Mouse (Mus musculus): ENCODE measurements at regions not wholly inside any gene's neighbourhood (a gene's known extent, or its start where the extent isn't known, plus 50 kb on each side); places are given as distances from the start of the nearest gene placed in this dataset.

- no peak for DNase-seq (ENCODE audit: extremely low read depth, low read depth, low spot score)
- H3K79me2 ChIP-seq (ENCODE audit: control insufficient read depth, insufficient read depth, low read length), result no peaks in the 10 kb centered on the region
- H3K9ac ChIP-seq (ENCODE audit: low read depth, low read length), result no peak overlapping the region
- H3K36me3 ChIP-seq (ENCODE audit: control insufficient read depth, insufficient read depth, low read length), result no peaks in the 10 kb centered on the region
- H3K4me3 ChIP-seq (ENCODE audit: insufficient read depth, low read depth, low read length), result no peak overlapping the region
- H3K27me3 ChIP-seq (ENCODE audit: control insufficient read depth, insufficient read depth, low read length), result no peaks in the 10 kb centered on the region
- 89% methylated on average over 8 of the region's 8 CpGs for WGBS
- no peak overlapping the region for H3K27ac ChIP-seq (replicated peaks; ENCODE audit: insufficient read depth, low read depth, low read length)
- no peak for TF ChIP-seq CTCF (IDR thresholded peaks at IDR 0.05; ENCODE audit: low read depth, low read length)
- TF ChIP-seq POLR2A (IDR thresholded peaks at IDR 0.05; ENCODE audit: extremely low read depth, insufficient read depth, low read length), result no peak
- no peaks in the 10 kb centered on the region for H3K4me1 ChIP-seq (ENCODE audit: control insufficient read depth, insufficient read depth, low read length)
These were observed 340.8 kb upstream of the Hs6st1 start for GRCm38 (mm10) chr1:35727310-35727990.

DNA sequence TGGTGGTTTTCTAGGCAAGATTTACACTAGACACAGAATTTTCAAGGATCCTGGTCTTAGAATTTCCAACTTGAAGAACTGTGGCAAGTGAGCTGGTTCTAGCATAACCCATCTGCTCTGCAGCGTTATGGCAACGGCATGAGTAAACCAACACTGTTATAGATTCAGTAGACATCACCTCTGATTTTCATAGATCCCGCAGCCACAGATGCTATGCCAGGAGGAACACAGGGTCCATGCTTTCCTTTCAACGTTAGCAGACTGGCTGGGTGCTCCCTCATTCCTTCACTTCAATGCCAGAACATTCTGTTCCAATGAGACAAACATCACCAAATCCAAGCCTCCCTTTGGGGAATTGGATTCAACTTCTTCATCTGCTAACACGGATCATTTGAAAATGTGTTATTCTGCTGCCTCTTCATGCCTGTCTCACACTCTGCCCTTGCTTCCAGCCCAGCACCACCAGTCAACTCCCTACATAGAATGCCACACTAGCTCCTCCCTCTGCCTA is 338.4 kb upstream of the Hs6st1 start:
- H3K79me2 ChIP-seq (ENCODE audit: control insufficient read depth, insufficient read depth, low read length), result no peaks in the 10 kb centered on the region
- no peak overlapping the region for H3K27ac ChIP-seq (replicated peaks; ENCODE audit: insufficient read depth, low read depth, low read length)
- H3K36me3 ChIP-seq (ENCODE audit: control insufficient read depth, insufficient read depth, low read length), result no peaks in the 10 kb centered on the region
- H3K4me3 ChIP-seq (ENCODE audit: insufficient read depth, low read depth, low read length), result no peak overlapping the region
- H3K4me1 ChIP-seq (ENCODE audit: control insufficient read depth, insufficient read depth, low read length), result no peaks in the 10 kb centered on the region
- TF ChIP-seq POLR2A (IDR thresholded peaks at IDR 0.05; ENCODE audit: extremely low read depth, insufficient read depth, low read length), result no peak
- TF ChIP-seq CTCF (IDR thresholded peaks at IDR 0.05; ENCODE audit: low read depth, low read length), result no peak
- 85% methylated on average over 5 of the region's 5 CpGs for WGBS
- no peaks in the 10 kb centered on the region for H3K27me3 ChIP-seq (ENCODE audit: control insufficient read depth, insufficient read depth, low read length)
- DNase-seq (ENCODE audit: extremely low read depth, low read depth, low spot score), result no peak
- no peak overlapping the region for H3K9ac ChIP-seq (ENCODE audit: low read depth, low read length)

DNA sequence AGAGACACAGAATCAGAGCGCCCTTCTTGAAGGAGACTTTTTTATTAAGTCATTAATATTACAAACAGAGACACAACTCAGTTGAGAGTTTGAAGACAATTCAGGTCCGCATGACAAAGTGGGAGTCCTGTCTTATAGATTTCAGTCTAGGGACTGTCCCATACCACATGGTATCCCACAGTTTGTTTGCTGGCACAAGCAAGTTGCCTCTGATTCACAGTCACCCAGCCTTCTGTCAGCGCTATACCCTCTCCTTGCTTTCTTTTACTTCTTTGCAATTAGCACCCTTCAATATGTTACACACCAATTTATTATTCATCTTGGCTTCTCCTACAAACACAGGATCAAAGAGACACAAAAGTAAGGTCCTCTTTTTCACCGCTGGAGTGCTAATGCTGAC is 337.9 kb upstream of the Hs6st1 start:
- H3K27me3 ChIP-seq (ENCODE audit: control insufficient read depth, insufficient read depth, low read length), result no peaks in the 10 kb centered on the region
- no peak overlapping the region for H3K27ac ChIP-seq (replicated peaks; ENCODE audit: insufficient read depth, low read depth, low read length)
- H3K4me1 ChIP-seq (ENCODE audit: control insufficient read depth, insufficient read depth, low read length), result no peaks in the 10 kb centered on the region
- H3K79me2 ChIP-seq (ENCODE audit: control insufficient read depth, insufficient read depth, low read length), result no peaks in the 10 kb centered on the region
- no peak for DNase-seq (ENCODE audit: extremely low read depth, low read depth, low spot score)
- H3K9ac ChIP-seq (ENCODE audit: low read depth, low read length), result no peak overlapping the region
- H3K36me3 ChIP-seq (ENCODE audit: control insufficient read depth, insufficient read depth, low read length), result no peaks in the 10 kb centered on the region
- no peak overlapping the region for H3K4me3 ChIP-seq (ENCODE audit: insufficient read depth, low read depth, low read length)
- 90% methylated on average over 4 of the region's 4 CpGs for WGBS
- no peak for TF ChIP-seq POLR2A (IDR thresholded peaks at IDR 0.05; ENCODE audit: extremely low read depth, insufficient read depth, low read length)
- TF ChIP-seq CTCF (IDR thresholded peaks at IDR 0.05; ENCODE audit: low read depth, low read length), result no peak

GRCm38 (mm10) chr1:35736247-35736646 is 332.0 kb upstream of the Hs6st1 start:
- DNase-seq (ENCODE audit: extremely low read depth, low read depth, low spot score), result no peak
- no peaks in the 10 kb centered on the region for H3K79me2 ChIP-seq (ENCODE audit: control insufficient read depth, insufficient read depth, low read length)
- H3K9ac ChIP-seq (ENCODE audit: low read depth, low read length), result no peak overlapping the region
- no peaks in the 10 kb centered on the region for H3K27me3 ChIP-seq (ENCODE audit: control insufficient read depth, insufficient read depth, low read length)
- H3K4me3 ChIP-seq (ENCODE audit: insufficient read depth, low read depth, low read length), result no peak overlapping the region
- H3K27ac ChIP-seq (replicated peaks; ENCODE audit: insufficient read depth, low read depth, low read length), result no peak overlapping the region
- no peaks in the 10 kb centered on the region for H3K36me3 ChIP-seq (ENCODE audit: control insufficient read depth, insufficient read depth, low read length)
- no peak for TF ChIP-seq POLR2A (IDR thresholded peaks at IDR 0.05; ENCODE audit: extremely low read depth, insufficient read depth, low read length)
- no peak for TF ChIP-seq CTCF (IDR thresholded peaks at IDR 0.05; ENCODE audit: low read depth, low read length)
- H3K4me1 ChIP-seq (ENCODE audit: control insufficient read depth, insufficient read depth, low read length), result no peaks in the 10 kb centered on the region

GRCm38 (mm10) chr1:35749603-35750002 is 318.6 kb upstream of the Hs6st1 start:
- Histone ChIP-seq H3K27ac (replicated peaks; ENCODE audit: insufficient read depth, low read depth, low read length) (no peak overlapping the region), H3K9ac (ENCODE audit: low read depth, low read length) (no peak overlapping the region), H3K27me3 (ENCODE audit: control insufficient read depth, insufficient read depth, low read length) (no peaks in the 10 kb centered on the region), H3K36me3 (ENCODE audit: control insufficient read depth, insufficient read depth, low read length) (no peaks in the 10 kb centered on the region), H3K79me2 (ENCODE audit: control insufficient read depth, insufficient read depth, low read length) (no peaks in the 10 kb centered on the region), H3K4me3 (ENCODE audit: insufficient read depth, low read depth, low read length) (no peak overlapping the region), H3K4me1 (ENCODE audit: control insufficient read depth, insufficient read depth, low read length) (no peaks in the 10 kb centered on the region)
- WGBS, result 96% methylated on average over 7 of the region's 7 CpGs
- DNase-seq (ENCODE audit: extremely low read depth, low read depth, low spot score), result no peak
- no peak for TF ChIP-seq CTCF (IDR thresholded peaks at IDR 0.05; ENCODE audit: low read depth, low read length)
- TF ChIP-seq POLR2A (IDR thresholded peaks at IDR 0.05; ENCODE audit: extremely low read depth, insufficient read depth, low read length), result no peak

DNA sequence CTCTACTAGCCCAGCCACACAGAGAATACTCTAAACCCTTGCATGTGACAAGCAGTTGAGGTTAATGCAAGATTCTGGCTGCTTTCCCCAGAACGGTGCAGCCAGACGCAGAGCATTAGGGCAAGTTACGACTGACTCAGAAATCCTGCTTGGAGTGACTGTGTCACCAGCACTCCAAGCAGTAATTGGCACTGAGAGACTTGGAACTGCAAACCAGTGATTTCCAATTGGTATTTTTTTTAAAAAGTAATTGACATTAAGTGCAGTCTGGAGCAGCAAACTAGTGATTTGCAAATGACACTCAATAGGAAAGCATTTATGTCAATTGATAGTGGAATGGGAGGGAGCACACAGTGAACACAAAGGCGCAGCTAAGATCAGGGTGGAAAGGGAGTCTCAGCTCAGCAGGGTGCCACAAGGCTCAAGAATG is 318.1 kb upstream of the Hs6st1 start:
- Histone ChIP-seq H3K4me3 (ENCODE audit: insufficient read depth, low read depth, low read length) (no peak overlapping the region), H3K27ac (replicated peaks; ENCODE audit: insufficient read depth, low read depth, low read length) (no peak overlapping the region), H3K27me3 (ENCODE audit: control insufficient read depth, insufficient read depth, low read length) (no peaks in the 10 kb centered on the region), H3K36me3 (ENCODE audit: control insufficient read depth, insufficient read depth, low read length) (no peaks in the 10 kb centered on the region), H3K4me1 (ENCODE audit: control insufficient read depth, insufficient read depth, low read length) (no peaks in the 10 kb centered on the region), H3K9ac (ENCODE audit: low read depth, low read length) (no peak overlapping the region), H3K79me2 (ENCODE audit: control insufficient read depth, insufficient read depth, low read length) (no peaks in the 10 kb centered on the region)
- DNase-seq (ENCODE audit: extremely low read depth, low read depth, low spot score), result no peak
- TF ChIP-seq POLR2A (IDR thresholded peaks at IDR 0.05; ENCODE audit: extremely low read depth, insufficient read depth, low read length), result no peak
- 80% methylated on average over 4 of the region's 4 CpGs for WGBS
